Mouse (Mus musculus) G1E (cell line): ENCODE measurements around the gene Rsbn1l.

Experiments used
- CTCF ChIP-seq: IDR thresholded peaks from 2 replicates; pipeline ENCODE4 v1.5.1; 2012; ENCODE audit warnings: low read depth, low read length, inconsistent platforms, mixed read lengths
- GATA1 ChIP-seq: IDR thresholded peaks from 2 replicates; pipeline ENCODE4 v1.6.1; 2012; ENCODE audit warnings: borderline replicate concordance, low read length, inconsistent platforms, mixed read lengths
- TAL1 ChIP-seq: conservative IDR thresholded peaks from 2 replicates; pipeline ENCODE4 v1.6.1; 2012; ENCODE audit warnings: low read depth, low read length, inconsistent platforms, mixed read lengths

DNA sequence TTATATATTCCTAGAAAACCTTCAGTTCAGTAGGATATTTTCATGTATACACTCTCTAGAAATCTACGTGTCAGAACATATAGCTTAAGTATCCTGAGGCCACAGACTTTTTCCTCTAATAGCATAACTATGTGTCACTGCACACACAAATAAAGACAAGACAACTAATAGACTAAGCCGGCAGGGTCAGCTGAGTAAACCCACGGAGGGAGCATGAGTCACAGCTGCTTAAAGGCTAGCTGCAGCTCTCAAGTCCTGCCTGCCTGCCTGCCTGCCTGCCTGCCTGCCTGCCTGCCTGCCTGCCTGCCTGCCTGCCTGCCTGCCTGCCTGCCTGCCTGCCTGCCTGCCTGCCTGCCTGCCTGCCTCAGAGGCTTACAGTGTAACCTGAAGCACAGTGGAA is 30.7 kb downstream of the Rsbn1l start:
- no peak for TF ChIP-seq CTCF
- TF ChIP-seq TAL1: no peak
- TF ChIP-seq GATA1: no peak
